Mouse (Mus musculus) embryonic facial prominence, embryonic 11.5 days (tissue): ENCODE measurements around the gene Hinfp. TPM values are rescaled to one million over a fixed set of nuclear protein-coding genes. Genes with fewer than 3 reads are reported as not detected.

Experiments used
- ATAC-seq: fragments of 200-750 bp; cut with Nextera tagmentation; replicated peaks from 2 replicates; pipeline ENCODE4 v1.8.0; 2017; ENCODE audit warnings: low read depth; ENCODE audit not compliant: insufficient number of reproducible peaks, low FRiP score, low TSS enrichment
- DNase-seq: peaks from one replicate; pipeline ENCODE4 v3.0.0-alpha.2; 2015; ENCODE audit warnings: low spot score
- H3K27ac ChIP-seq: fragments of 300-500 bp; sonication (generic); replicated peaks from 2 replicates; pipeline ENCODE4 v1.5.1; 2014; ENCODE audit warnings: mild to moderate bottlenecking, low read depth, low read length, control low read depth
- H3K27me3 ChIP-seq: fragments of 300-500 bp; sonication (generic); 2 replicates; pipeline ENCODE4 v1.6.1; 2014; ENCODE audit warnings: mild to moderate bottlenecking, low read length, moderate library complexity, mixed read lengths; ENCODE audit not compliant: control insufficient read depth, insufficient read depth
- H3K36me3 ChIP-seq: fragments of 300-500 bp; sonication (generic); replicated peaks from 2 replicates; pipeline ENCODE4 v1.6.1; 2014; ENCODE audit warnings: low read depth, mild to moderate bottlenecking, low read length, moderate library complexity, mixed read lengths; ENCODE audit not compliant: control insufficient read depth, insufficient read depth
- H3K4me1 ChIP-seq: fragments of 300-500 bp; sonication (generic); 2 replicates; pipeline ENCODE4 v1.6.1; 2014; ENCODE audit warnings: low read length, mixed read lengths; ENCODE audit not compliant: control insufficient read depth, insufficient read depth
- H3K4me2 ChIP-seq: fragments of 300-500 bp; sonication (generic); 2 replicates; pipeline ENCODE4 v1.6.1; 2014; ENCODE audit warnings: low read depth, mild to moderate bottlenecking, control low read depth, low read length, moderate library complexity
- H3K4me3 ChIP-seq: fragments of 300-500 bp; sonication (generic); 2 replicates; pipeline ENCODE4 v1.5.1; 2014; ENCODE audit warnings: low read depth, low read length, control low read depth
- H3K9ac ChIP-seq: fragments of 300-500 bp; sonication (generic); replicated peaks from 2 replicates; pipeline ENCODE4 v1.6.1; 2014; ENCODE audit warnings: mild to moderate bottlenecking, control low read depth, low read length
- H3K9me3 ChIP-seq: fragments of 300-500 bp; sonication (generic); replicated peaks from 2 replicates; pipeline ENCODE4 v1.6.1; 2016; ENCODE audit warnings: mild to moderate bottlenecking, low read length, inconsistent platforms, mixed read lengths; ENCODE audit not compliant: control insufficient read depth
- WGBS: fragments of 180-500 bp; shearing (Covaris S2); extraction: QIAGEN DNeasy Blood & Tissue Kit; methylation state at CpG from one replicate; pipeline ENCODE4 v1.1.7; 2014; 5-methylcytosine and 5-hydroxymethylcytosine counted together
- microRNA-seq: library from miRNA; unstranded; fragments of <30 nt; microRNA quantifications from one replicate; pipeline ENCODE4, GENCODE M21; 2016; ENCODE audit warnings: borderline number of aligned reads
- polyA plus RNA-seq: library from polyadenylated mRNA; unstranded; fragments of >200 nt; fragmentation: Nextera tagmentation; extraction: Ambion mirVana; gene quantifications from 2 replicates; pipeline ENCODE4 v1.2.1, GENCODE M21; 2014

Hinfp gene
- polyA plus RNA-seq, 1 experiment from 2014 or later = 17.2 TPM

GRCm38 (mm10) chr9:44243621-44244020, 61.9 kb downstream of the Hinfp start:
- Histone ChIP-seq H3K27ac (no peak overlapping the region), H3K36me3 (no peaks in the 10 kb centered on the region), H3K9ac (no peak overlapping the region), H3K4me3 (no peak overlapping the region), H3K9me3 (no peaks in the 10 kb centered on the region), H3K4me2 (no peak overlapping the region), H3K4me1 (no peaks in the 10 kb centered on the region), H3K27me3 (no peaks in the 10 kb centered on the region)
- DNase-seq (no peak), ATAC-seq (no peak)
- 32% methylated on average over 2 of the region's 2 CpGs for WGBS

Small RNAs within 50 kb of the gene (microRNA-seq; reads per million reads assigned to microRNA genes)
- not detected for gene Gm44335

Other genes starting within 250 kb of the Hinfp start
- gene Usp2, start 238.7 kb downstream of the Hinfp start, polyA plus RNA-seq = 12.7 and 13.1 TPM in 2 replicates
- gene Mfrp, start 203.9 kb downstream of the Hinfp start, polyA plus RNA-seq = 0.17 and 0.32 TPM in 2 replicates
- 0.53 and 0.56 TPM in 2 replicates for gene C1qtnf5, start 198.4 kb downstream of the Hinfp start, polyA plus RNA-seq
- 0.08 TPM in 1 of 2 replicates, not detected in the other for gene Gm49380, start 192.2 kb downstream of the Hinfp start, polyA plus RNA-seq
- gene Rnf26, start 192.2 kb downstream of the Hinfp start, polyA plus RNA-seq = 59.5 and 65.9 TPM in 2 replicates
- gene Mcam, start 171.2 kb downstream of the Hinfp start, polyA plus RNA-seq = 18.3 and 20.1 TPM in 2 replicates
- gene Cbl, start 71.6 kb downstream of the Hinfp start, polyA plus RNA-seq = 16.4 and 17.4 TPM in 2 replicates
- gene Ccdc153, start 65.0 kb downstream of the Hinfp start, polyA plus RNA-seq = not detected in 2 replicates
- gene Pdzd3, start 54.2 kb downstream of the Hinfp start, polyA plus RNA-seq = not detected in 2 replicates
- 2.6 TPM in 2 replicates for gene Nlrx1, start 37.1 kb downstream of the Hinfp start, polyA plus RNA-seq
- 1.6 and 2.0 TPM in 2 replicates for gene Abcg4, start 17.1 kb downstream of the Hinfp start, polyA plus RNA-seq
- 5.8 and 7.5 TPM in 2 replicates for gene C2cd2l, start 14.6 kb upstream of the Hinfp start, polyA plus RNA-seq
- 51.3 and 60.6 TPM in 2 replicates for gene Dpagt1, start 20.3 kb upstream of the Hinfp start, polyA plus RNA-seq
- 412 and 427 TPM in 2 replicates for gene H2afx, start 29.0 kb upstream of the Hinfp start, polyA plus RNA-seq
- 152 and 161 TPM in 2 replicates for gene Hmbs, start 38.6 kb upstream of the Hinfp start, polyA plus RNA-seq
- 27.3 and 27.6 TPM in 2 replicates for gene Vps11, start 56.0 kb upstream of the Hinfp start, polyA plus RNA-seq
- 29.2 and 31.3 TPM in 2 replicates for gene Hyou1, start 73.8 kb upstream of the Hinfp start, polyA plus RNA-seq
- gene Slc37a4, start 91.2 kb upstream of the Hinfp start, polyA plus RNA-seq = 10.8 and 15.5 TPM in 2 replicates
- gene Rps25, start 101.5 kb upstream of the Hinfp start, polyA plus RNA-seq = 2,044 and 2,103 TPM in 2 replicates
- 166 and 175 TPM in 2 replicates for gene Trappc4, start 101.9 kb upstream of the Hinfp start, polyA plus RNA-seq
- 20.3 and 27.6 TPM in 2 replicates for gene Ccdc84, start 112.9 kb upstream of the Hinfp start, polyA plus RNA-seq
- not detected in 2 replicates for gene Foxr1, start 135.5 kb upstream of the Hinfp start, polyA plus RNA-seq
- 0.59 and 1.3 TPM in 2 replicates for gene Upk2, start 149.3 kb upstream of the Hinfp start, polyA plus RNA-seq
- gene Bcl9l, start 177.2 kb upstream of the Hinfp start, polyA plus RNA-seq = 10.3 and 11.8 TPM in 2 replicates